Mouse (Mus musculus) heart, adult 2 months (tissue): ENCODE results near the gene Mipep. TPM values are rescaled to one million over a fixed set of nuclear protein-coding genes. Genes with fewer than 3 reads are reported as not detected.
A peak's percentile ranks its signal among the peaks of the same experiment; 100 is the strongest.

Source experiments
- DNase-seq, 2 experiments: peaks; one replicate each; pipeline ENCODE4 v3.0.0; 2021
- H3K27ac ChIP-seq: fragments of 200-600 bp; 2 replicates; pipeline ENCODE4 v1.8.1; 2022
- H3K27me3 ChIP-seq: fragments of 200-500 bp; 2 replicates; pipeline ENCODE4 v1.6.1; 2012; ENCODE audit warnings: mild to moderate bottlenecking, low read length, inconsistent platforms, mixed read lengths; ENCODE audit not compliant: control insufficient read depth, insufficient read depth
- H3K36me3 ChIP-seq: fragments of 200-500 bp; 2 replicates; pipeline ENCODE4 v1.6.1; 2012; ENCODE audit warnings: low read length, inconsistent platforms; ENCODE audit not compliant: control insufficient read depth, insufficient read depth
- H3K4me1 ChIP-seq: fragments of 200-500 bp; 2 replicates; pipeline ENCODE4 v1.6.1; 2011; ENCODE audit warnings: low read length; ENCODE audit not compliant: control insufficient read depth, insufficient read depth
- H3K4me3 ChIP-seq: fragments of 200-600 bp; 2 replicates; pipeline ENCODE4 v1.8.1; 2022
- H3K79me2 ChIP-seq: fragments of 200-500 bp; replicated peaks from 2 replicates; pipeline ENCODE4 v1.6.1; 2012; ENCODE audit warnings: mild to moderate bottlenecking, inconsistent platforms, low read length, moderate library complexity, mixed read lengths; ENCODE audit not compliant: control insufficient read depth, insufficient read depth
- H3K9ac ChIP-seq: fragments of 200-500 bp; 2 replicates; pipeline ENCODE4 v1.6.1; 2012; ENCODE audit warnings: low read depth, mild to moderate bottlenecking, control low read depth, inconsistent platforms, low read length, mixed read lengths
- CTCF ChIP-seq: fragments of 200-600 bp; IDR thresholded peaks from 2 replicates; pipeline ENCODE4 v1.8.1; 2022; ENCODE audit warnings: antibody characterized with exemption, mild to moderate bottlenecking, moderate library complexity
- EP300 ChIP-seq: fragments of 200-500 bp; IDR thresholded peaks from 2 replicates; pipeline ENCODE4 v1.6.1; 2011; ENCODE audit warnings: low read depth, low read length, control low read depth; ENCODE audit not compliant: insufficient read depth
- POLR2A ChIP-seq: fragments of 200-500 bp; IDR thresholded peaks from 2 replicates; pipeline ENCODE4 v1.6.1; 2011; ENCODE audit warnings: mild to moderate bottlenecking, low read depth, low read length, control low read depth; ENCODE audit not compliant: insufficient read depth
- WGBS: fragments of 180-500 bp; shearing (Covaris S2); methylation state at CpG from one replicate; pipeline ENCODE4 v1.1.7; 2018; 5-methylcytosine and 5-hydroxymethylcytosine counted together
- intact Hi-C: fragments of 180-260 bp; cut with DNase I; formaldehyde crosslinking; loops from one replicate; pipeline ENCODE4 v1.15.1; 2025
- polyA plus RNA-seq: library from polyadenylated mRNA; depleted of rRNA; stranded (reverse); fragments of >200 nt; gene quantifications from 2 replicates; pipeline ENCODE4 v1.2.3, GENCODE M21; 2012
- total RNA-seq, 2 experiments: library from RNA; stranded (reverse); gene quantifications; 2 replicates each; pipeline ENCODE4 v1.2.3; 2021

Gene Mipep
- total and polyA plus RNA-seq, 3 experiments = 26.0 to 71.8 (median 61.6) TPM

DNA sequence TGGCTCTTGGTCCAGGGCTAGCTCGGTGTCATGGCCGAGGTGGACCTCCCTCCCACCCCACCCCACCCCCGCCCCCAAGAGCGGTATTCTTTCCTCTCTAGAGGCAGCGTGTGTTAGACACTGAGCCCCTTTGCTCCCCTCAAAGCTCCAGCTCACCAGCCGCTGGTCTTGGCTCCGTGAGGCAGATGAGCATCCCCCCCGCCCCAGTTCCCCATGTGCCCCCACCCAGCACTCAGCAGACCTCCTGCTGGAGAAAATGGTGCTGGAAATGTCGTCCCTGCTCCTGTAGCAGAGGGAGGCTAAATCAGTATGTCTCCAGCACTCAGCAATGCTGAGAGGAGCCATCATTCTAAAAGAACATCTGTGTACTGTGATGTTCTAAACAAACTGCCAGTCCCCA lies 40.7 kb upstream of the Mipep start:
- no peak overlapping the region for H3K27ac ChIP-seq
- no peaks in the 10 kb centered on the region for H3K79me2 ChIP-seq
- peaks cover 30% of the 10 kb centered on the region for H3K4me1 ChIP-seq
- TF ChIP-seq POLR2A = no peak
- no peak for TF ChIP-seq EP300
- TF ChIP-seq CTCF = no peak
- no peak for DNase-seq
- intact Hi-C loops = no loop called here
- no peak overlapping the region for H3K9ac ChIP-seq
- peaks cover 9% of the 10 kb centered on the region; the same call in 1 of the 2 replicates for H3K36me3 ChIP-seq
- H3K4me3 ChIP-seq = no peak overlapping the region
- H3K27me3 ChIP-seq = no peaks in the 10 kb centered on the region
- WGBS = 86% methylated on average over 9 of the region's 9 CpGs

DNA sequence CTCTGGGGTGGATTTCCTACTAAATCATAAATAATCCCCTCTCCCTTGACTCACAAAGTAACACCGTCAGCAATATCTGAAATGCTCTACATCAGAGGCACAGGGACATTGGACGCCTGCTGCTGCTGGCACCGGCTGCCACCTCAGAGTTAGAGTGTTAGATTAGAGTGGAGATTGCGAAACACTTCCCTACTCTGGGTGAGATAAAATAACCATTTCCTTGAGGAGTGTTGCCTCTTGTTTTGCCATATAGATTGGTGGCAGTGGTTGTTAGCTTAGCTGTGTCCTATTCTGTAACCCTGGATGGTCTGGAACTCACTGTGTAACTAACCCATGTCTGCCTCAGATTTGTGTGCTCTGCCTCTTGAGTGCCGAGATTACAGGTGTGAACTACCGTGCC lies 39.2 kb upstream of the Mipep start:
- intact Hi-C loops = no loop called here
- Histone ChIP-seq H3K27me3 (no peaks in the 10 kb centered on the region), H3K27ac (no peak overlapping the region), H3K79me2 (no peaks in the 10 kb centered on the region), H3K36me3 (peaks cover 14% of the 10 kb centered on the region), H3K9ac (no peak overlapping the region), H3K4me3 (no peak overlapping the region), H3K4me1 (peaks cover 27% of the 10 kb centered on the region)
- DNase-seq = no peak
- TF ChIP-seq POLR2A (no peak), CTCF (no peak), EP300 (no peak)
- WGBS = 65% methylated on average over 6 of the region's 6 CpGs

DNA sequence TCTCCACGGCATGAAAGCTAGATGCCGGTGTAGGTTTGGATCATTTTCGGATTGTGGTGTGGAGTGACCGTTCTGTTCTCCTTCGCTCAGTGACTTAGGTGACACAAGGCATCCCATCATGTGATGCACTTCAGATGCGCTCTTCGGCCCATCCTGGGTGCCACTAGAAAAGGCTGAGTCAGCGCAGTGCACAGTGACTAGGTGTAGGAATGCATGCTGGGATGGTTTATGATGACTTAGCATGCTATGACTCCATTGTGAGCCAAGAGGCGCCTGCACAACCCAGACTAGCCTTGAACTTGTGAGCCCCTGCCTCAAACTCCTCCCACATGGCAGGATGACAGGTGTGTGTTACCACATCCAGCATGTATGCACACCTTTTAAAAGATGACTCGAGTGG lies 38.2 kb upstream of the Mipep start:
- H3K4me1 ChIP-seq = peaks cover 23% of the 10 kb centered on the region
- H3K4me3 ChIP-seq = no peak overlapping the region
- H3K27me3 ChIP-seq = no peaks in the 10 kb centered on the region
- peaks cover 8% of the 10 kb centered on the region for H3K36me3 ChIP-seq
- WGBS = 97% methylated on average over 10 of the region's 10 CpGs
- DNase-seq = no peak
- H3K79me2 ChIP-seq = no peaks in the 10 kb centered on the region
- no peak for TF ChIP-seq CTCF
- H3K9ac ChIP-seq = no peak overlapping the region
- H3K27ac ChIP-seq = no peak overlapping the region
- intact Hi-C loops = no loop called here

DNA sequence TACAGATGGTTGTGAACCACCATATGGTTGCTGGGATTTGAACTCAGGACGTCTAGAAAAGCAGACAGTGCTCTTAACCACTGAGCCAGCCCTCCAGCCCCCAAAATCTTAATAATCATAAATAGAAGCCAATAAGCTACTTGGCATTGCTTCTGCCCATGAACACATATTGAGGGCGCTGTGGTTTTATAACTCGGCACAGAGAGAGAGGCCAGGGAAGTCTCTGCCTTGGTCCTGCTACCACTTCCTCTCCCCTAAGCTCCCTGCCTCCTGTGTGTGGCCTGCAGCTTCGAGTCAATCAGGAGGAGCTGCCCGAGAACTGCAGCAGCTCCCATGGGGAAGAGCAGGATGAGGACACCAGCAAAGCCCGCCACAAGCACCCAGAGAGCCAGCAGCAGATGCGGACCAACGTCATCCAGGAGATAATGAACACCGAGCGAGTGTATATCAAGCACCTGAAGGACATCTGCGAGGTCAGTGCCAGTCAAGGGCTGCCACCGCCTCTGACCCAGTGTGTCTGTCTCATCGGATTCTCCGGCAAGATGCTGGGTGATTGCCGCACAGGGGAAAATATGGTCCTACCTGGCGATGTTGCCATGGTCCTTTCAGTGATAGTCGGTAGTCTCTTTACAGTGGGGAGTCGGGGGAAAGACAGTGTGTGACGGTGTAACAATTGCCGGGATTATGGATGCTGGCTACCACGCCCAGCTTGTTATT lies 37.1 kb upstream of the Mipep start:
- Histone ChIP-seq H3K4me3 (no peak overlapping the region), H3K27me3 (no peaks in the 10 kb centered on the region), H3K4me1 (peaks cover 16% of the 10 kb centered on the region), H3K27ac (no peak overlapping the region), H3K79me2 (peaks cover 3% of the 10 kb centered on the region; the same call in 1 of the 2 replicates), H3K36me3 (peaks cover 8% of the 10 kb centered on the region), H3K9ac (no peak overlapping the region)
- no peak for DNase-seq
- TF ChIP-seq CTCF = no peak
- no peak for TF ChIP-seq EP300
- TF ChIP-seq POLR2A = no peak
- intact Hi-C loops = no loop called here
- 71% methylated on average over 21 of the region's 21 CpGs for WGBS

DNA sequence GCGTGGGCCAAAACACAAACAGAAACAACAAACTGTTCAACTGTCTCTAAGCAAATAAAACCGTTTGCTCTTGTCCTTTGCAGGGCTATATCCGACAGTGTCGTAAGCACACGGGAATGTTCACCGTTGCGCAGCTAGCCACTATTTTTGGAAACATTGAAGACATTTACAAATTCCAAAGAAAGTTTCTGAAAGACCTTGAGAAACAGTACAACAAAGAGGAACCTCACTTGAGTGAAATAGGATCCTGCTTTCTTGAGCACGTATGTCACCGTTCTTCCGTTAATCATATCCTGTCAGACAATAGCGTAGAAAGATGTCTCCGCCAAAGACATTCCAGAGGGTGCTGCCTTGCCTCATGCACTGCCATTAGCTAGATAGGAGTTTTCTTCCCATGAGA lies 34.5 kb upstream of the Mipep start:
- H3K27me3 ChIP-seq = no peaks in the 10 kb centered on the region
- H3K79me2 ChIP-seq = peaks cover 3% of the 10 kb centered on the region; the same call in 1 of the 2 replicates
- peak in 1 of 2 experiments; percentile 25 for DNase-seq
- peaks cover 8% of the 10 kb centered on the region for H3K36me3 ChIP-seq
- H3K27ac ChIP-seq = peak overlapping the region; percentile 81
- no peak overlapping the region for H3K9ac ChIP-seq
- intact Hi-C loops = no loop called here
- peaks cover 7% of the 10 kb centered on the region for H3K4me1 ChIP-seq
- no peak; the same call in 1 of the 2 replicates for TF ChIP-seq EP300
- WGBS = 15% methylated on average over 12 of the region's 12 CpGs
- peak overlapping the region; percentile 1; the same call in 1 of the 2 replicates for H3K4me3 ChIP-seq

DNA sequence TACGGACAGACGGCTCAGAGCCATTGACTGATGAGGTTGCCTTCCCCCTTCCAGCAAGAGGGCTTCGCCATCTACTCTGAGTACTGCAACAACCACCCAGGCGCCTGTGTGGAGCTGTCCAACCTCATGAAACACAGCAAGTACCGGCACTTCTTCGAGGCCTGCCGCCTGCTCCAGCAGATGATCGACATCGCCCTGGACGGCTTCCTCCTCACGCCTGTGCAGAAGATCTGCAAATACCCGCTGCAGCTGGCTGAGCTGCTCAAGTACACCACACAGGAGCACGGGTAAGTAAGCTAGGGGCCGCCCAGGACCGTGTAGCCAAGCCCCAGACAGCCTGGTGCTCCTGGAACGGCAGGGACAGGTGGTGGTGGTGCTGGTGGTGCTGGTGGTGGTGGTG lies 32.8 kb upstream of the Mipep start:
- H3K27me3 ChIP-seq = no peaks in the 10 kb centered on the region
- WGBS = 92% methylated on average over 16 of the region's 16 CpGs
- no peak overlapping the region for H3K9ac ChIP-seq
- DNase-seq = no peak
- intact Hi-C loops = no loop called here
- no peak for TF ChIP-seq POLR2A
- H3K4me1 ChIP-seq = peaks cover 6% of the 10 kb centered on the region
- no peak overlapping the region for H3K27ac ChIP-seq
- peaks cover 3% of the 10 kb centered on the region for H3K79me2 ChIP-seq
- H3K4me3 ChIP-seq = no peak overlapping the region
- H3K36me3 ChIP-seq = peaks cover 6% of the 10 kb centered on the region
